Mouse (Mus musculus) forelimb bud, embryonic 11.5 days (tissue): ENCODE data around the gene Apbb2.
A peak's percentile ranks its signal among the peaks of the same experiment; 100 is the strongest.

Experiments used
- DNase-seq: peaks from one replicate; pipeline ENCODE4 v3.0.0-alpha.2; 2012; ENCODE audit warnings: low read depth, low spot score

Gene Apbb2

DNA sequence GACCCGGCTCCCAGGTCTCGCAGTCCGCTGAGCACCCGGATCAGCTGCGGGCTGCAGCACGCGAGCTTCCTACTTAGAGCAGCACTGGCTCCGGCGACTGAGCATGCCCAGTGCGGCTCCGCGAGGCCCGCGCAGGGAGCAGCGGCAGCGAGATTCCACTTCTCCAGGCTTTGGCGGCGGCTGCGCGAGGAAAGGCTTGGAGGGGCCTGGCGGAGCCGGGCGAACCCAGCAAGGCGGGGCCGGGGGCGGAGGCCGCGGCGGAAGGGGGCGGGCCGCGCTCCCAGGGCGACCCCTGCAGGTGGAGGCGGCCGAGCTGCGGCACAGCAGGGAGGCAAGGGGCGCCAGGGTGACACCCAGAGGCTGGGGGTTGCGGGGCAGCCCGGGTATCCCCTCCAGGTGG, at the start of gene Apbb2:
Apbb2 (minus strand) TSS at position 188 of the 400 bp plus-strand sequence.
- DNase-seq: peak; percentile 96

DNA sequence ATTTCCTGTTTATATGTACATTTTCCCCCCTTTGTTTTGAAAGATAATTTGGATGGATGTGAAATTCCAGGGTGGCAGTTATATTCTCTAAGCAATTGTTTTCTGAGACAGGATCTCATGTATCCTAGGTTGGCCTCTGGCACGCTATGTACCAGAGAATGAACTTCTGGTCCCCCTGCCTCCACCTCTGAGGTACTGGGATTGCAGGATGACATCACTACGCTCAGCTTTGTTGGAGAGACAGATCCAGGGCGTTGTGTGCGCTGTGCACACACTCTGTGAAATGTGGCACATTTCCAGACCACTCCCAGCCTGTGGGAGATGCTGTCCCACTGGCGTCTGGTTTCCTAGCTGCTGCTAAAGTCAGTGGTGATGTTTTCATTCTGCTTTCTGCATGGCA, 35.6 kb upstream of the Apbb2 start:
- no peak for DNase-seq

DNA sequence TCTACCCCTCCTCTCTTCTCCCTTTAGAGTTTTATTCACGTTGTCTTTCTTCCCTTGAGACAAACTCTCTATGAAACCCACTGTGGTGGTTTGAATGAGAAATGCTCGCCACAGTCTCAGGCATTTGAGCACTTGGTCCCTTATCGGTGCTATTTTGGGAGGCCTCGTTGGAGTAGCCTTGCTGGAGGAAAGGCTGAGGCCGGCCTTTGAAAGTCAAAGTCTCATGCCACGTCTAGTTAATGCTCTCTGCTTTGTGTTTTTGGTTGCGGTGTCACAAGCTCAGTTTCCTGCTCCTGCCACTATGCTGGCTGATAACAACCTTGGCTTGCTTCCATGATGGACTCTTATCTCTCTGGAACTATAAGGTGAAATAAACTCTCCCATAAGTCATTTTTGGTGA, 28.9 kb upstream of the Apbb2 start:
- DNase-seq: no peak

DNA sequence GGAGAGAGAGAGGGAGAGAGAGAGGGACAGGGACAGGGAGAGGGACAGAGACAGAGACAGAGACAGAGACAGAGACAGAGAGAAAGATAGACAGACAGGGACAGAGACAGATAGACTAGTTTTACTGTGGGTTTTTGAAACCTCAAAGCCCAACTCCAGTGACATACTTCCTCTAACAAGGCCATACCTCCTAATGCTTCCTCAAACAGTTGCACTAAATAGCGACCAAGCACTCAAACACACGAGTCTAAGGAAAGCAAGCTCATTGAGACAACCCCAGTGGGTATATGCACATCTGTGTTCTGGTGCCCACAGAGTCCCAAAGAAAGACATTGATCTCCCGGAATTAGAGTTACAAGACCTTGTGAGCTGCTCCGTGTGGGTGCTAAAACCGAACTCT, 24.7 kb upstream of the Apbb2 start:
- DNase-seq: no peak

DNA sequence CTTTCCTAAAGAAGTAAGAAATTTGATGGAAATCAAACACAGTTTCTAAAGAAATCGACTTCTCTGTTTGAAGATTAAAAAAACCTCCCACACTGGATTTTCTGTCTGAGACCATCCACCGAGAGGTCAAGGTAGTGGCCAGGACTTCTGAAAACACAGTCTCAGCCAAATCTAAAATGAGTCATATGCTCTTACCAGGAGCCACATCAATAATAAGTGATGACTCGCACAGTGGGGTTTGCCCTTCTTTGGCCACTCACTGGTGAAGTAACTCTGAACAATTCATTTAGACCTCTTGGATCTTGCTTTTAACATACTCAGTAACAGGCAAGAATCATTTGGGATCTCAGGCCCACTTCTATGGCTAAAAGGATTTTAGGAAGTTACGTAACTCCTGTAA, 23.6 kb upstream of the Apbb2 start:
- DNase-seq: no peak

DNA sequence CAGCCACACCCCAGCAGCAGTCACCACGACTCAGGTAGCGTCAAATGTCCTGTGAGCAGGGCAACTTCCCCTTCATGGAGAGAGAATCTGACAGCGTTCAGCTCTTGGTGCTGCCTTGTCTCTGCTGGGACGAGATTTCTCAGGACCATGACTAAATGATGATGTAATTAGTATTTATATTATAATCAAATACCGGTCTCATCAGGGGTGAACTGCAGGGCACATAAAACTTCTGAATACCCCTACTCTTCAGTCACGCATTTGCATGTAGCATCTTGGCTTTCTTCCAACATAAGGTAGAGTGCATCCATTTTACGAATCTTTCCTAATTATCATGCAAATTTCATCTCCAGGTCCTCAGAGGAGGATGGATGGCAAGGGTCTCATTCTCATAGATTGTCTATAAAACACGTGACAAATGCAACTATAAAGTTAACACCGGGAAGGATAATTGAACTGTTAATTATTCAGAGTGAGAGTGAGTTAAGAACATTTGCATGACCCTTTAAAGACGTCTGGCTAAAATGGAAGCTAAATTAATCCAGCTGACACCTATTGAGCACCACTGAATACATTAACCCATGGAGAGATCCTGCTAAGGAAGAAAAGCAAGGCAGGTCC, 17.0 kb upstream of the Apbb2 start:
- DNase-seq: no peak

DNA sequence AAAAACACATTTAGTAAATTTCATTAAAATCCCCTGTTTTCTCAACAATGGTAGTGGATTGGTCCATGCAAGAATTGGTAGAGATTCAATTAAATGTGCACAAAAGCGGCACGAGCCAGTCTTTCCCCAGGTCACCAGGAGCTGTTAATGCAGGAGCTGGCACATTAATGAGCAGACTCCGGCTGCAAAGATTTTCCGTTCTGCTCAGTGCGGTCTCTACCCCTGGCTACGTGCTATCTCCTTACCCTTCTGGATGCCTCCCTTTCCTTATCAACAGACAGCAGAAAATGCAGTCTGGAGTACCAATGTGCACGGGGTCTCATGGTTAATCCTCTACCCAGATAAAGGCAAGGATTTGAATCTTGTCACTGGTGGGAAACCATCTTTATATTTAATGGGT, 9.2 kb upstream of the Apbb2 start:
- no peak for DNase-seq

DNA sequence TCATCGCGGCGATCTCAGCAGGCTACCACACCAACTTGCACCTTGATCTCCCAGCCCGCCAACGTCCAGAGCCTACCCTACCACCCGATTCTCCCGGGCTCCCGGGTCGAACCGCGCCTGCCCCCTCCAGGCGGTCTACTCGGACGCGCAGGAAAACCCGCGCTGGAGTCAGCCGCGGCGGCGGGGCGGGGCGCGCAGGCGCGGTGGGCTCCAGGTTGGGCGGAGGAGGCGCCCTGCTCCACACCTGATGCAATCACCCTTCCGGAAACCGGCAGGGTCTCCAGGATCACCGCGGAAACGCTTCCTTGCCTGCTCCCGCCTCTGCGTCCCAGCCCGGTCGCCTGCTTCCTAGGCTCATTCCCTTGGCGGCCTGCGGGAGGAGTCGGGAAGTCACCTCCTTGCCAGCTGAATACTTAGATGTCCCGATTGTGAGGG, 1.6 kb upstream of the Apbb2 start:
- DNase-seq: peak; percentile 79

DNA sequence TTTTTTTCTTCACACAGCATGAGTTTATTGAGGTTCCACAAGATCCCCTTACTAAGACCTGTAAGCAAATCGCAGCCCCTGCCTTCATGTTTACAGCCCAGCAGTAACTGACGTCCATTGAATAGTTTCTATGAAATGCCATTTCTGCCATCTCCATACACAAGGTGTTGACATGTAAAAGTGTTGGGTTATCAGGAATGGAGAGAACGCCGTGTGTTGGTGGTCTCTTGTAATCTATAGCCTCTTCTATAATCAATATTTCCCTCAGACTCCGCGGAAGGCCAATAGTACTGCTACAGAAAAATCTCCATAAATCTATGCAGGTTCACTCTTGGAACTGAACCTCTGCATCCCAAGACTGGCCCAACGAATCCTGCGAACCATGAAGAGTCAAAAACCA, 1.1 kb upstream of the Apbb2 start:
- DNase-seq: no peak

DNA sequence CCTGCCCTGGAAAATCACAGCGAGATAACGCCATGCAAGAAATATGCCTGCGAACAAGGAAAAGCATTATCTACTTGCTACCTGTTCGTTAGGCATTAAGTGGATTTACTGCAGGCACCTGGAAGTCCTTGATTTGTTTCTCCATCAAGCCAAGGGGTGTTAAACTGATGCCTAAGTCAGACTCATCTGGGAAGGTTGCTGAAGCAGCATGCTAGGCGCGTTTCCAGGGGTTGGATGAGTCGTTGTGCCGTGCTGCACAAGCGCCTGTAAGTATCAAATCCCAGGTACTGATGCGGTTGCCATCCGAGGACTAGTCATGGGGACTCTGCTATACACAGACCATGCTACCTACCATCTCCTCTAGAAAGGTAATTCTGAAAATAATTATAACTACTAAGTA, 611 bp upstream of the Apbb2 start:
- DNase-seq: peak; percentile 26

DNA sequence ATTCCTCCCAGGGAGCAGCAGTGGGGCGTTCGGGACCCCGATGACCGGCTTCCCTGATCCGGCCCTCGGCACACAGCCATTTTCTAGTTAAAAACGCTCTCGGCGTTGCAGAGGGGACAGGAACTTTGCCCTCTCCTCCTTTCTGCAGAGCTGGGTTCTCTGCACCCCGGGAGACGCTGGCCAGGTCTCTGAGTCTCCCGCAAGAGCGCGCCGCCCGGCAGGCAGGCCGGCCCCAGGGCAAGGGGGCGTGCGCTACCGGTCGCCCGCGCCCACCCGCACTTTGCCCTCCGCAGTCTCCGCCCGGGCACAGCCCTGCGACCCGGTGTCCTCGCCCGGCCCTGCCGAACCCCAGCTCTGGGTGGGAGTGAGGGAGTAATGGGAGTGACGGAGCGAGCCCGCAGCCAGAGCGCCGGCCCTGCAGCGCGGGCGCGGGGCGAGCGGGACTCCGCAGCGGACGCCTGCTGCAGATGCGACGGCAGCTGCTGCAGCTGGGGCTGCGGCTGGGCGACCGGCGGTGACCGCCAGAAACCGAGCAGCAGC, 593 bp downstream of the Apbb2 start:
- peak; percentile 26 for DNase-seq

DNA sequence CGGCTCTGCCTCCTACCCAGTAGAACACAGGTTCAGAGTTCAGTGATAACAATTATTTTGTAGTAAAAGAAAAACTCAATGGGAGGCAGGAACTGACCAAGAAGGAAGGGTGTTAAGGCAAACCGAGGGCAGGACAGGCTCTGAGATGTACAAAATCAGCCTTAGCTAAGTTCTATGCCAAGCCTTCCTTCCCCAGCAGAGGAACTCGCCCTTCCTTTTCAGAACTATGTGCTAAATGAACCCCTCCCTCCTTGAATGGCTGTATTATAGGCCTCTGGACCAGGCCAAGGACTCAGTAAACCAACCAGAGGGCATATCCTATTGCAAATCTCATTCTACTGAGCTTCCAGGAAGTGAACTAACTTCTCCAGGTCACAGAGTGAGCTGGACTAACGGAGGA, 3.6 kb downstream of the Apbb2 start:
- DNase-seq: no peak

DNA sequence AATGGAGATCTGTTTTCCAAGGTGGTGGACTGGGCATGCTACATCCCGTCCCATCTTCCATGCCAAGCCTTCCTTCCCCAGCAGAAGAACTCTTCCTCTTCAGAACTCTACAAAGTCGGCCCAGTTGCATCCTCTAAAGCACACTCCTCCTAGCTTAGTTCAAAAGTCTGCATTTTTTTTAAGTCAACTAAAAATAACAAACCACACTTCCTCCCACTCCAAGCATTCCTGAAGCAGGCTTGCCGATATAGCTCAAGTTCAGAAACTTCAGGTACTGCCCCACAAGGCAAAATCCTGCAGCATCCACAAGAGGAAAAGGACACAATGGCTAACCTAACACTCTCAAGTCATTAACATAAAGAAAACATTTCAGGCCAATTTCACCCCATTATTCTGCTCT, 4.9 kb downstream of the Apbb2 start:
- no peak for DNase-seq

DNA sequence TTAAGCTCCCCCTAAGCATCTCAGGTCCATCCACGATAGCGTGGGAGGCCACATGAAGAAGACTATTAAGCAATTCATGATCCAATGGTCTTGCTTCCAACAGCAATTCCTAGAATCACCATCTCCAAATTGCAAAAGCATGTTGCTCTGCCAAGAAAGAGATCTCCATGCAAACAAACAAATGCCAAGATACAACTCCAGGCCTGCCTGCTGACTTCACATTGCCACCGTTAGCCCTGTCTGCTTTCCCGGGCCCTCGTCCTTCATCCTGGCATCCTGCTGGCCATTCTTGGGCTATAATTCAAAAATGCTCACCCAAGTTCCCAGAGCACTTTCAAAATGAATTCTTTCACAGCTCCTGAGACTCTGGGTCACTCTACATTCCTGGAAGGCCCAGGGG, 5.6 kb downstream of the Apbb2 start:
- no peak for DNase-seq

DNA sequence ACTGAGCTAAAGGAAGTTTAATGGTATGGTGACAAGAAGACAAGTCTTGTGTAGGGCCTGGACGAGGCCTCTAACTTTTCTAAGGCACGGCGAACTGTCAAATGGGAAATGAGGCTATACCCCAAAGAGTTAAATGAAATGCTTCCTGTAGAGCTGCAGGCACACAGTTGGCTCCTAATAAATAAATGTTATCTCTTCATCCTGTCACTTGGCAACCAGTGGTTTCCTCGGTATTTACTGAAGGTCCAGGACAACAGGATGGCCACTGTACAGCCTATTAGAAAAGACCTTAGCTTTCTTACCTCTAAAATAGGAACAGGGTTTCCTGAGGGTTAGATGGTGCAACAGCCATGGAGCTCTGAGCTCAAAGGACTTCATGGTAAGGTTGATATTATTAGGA, 6.7 kb downstream of the Apbb2 start:
- no peak for DNase-seq

DNA sequence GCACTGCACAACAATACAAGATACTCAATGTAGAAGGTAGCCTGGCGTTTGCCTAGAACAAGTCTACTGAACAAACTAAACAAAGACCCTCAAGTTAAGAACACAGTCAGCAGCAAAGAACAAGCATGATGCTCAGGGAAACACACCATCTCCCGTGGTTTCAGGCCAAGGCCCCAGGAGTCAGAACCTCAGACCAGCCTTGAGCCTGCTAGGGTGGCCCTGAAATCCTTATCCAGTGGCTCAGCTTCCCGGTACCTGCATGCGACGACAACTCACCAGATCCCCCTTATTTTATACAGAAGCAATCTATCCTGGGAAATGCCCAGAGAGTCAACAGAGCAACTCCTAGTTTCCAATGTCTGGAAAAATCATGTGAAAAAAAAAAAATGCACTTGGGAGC, 7.2 kb downstream of the Apbb2 start:
- no peak for DNase-seq

DNA sequence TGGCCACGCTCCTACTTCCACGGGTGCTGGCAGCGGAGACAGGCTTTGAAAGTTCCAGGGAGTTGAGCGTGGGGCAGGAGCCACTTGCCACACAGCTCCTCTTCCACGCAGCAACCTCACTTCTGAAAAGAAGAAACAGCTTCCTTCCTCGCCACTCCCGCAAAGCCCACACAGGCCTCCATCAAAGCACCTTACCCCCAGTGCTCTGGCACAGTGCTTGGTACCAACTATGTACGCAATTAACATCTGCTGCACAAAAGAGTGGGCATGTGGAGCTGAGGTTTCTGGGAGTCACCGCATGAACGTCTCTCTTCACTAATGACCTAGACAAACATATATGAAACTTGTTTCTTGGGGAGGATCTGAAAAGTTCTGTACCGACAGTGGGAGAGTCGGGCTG, 8.3 kb downstream of the Apbb2 start:
- DNase-seq: no peak

DNA sequence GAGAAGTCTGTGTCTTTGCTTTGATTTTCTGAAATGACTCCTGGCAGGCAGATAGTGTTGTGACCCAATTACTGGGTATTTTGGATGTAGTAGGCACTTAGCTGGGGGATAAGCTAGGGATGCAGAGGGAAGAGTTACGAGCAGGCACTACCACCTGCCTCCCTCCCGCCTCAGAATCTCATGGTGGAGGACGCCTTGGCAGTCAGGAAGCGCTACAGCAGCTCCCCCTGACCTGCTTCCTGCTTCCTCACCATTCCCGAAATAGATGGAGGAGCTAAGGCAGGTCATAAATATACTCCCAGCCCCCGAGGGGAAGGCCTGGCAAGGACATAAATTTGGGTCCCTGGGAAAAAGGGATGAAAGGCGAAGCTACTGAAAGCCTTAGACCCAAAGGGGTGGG, 9.3 kb downstream of the Apbb2 start:
- no peak for DNase-seq

DNA sequence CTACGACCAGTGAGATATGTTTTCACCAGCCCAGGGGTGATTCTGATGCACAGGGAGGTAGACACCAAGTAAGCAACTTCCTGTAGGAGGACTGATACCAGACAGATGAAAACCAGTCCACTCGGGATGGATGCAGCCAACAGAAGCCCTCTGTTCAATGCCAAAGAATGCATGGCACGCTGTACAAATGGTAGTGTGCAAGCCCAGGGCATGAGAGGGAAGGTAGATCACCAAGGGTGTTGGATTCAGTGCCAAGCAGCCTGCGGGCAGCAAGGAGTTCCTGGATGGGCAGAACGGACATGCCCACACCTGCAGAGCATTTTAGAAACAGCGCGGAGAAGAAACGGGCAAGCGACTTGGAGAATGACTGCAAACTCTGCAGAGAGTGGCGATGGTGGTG, 10.8 kb downstream of the Apbb2 start:
- DNase-seq: no peak

DNA sequence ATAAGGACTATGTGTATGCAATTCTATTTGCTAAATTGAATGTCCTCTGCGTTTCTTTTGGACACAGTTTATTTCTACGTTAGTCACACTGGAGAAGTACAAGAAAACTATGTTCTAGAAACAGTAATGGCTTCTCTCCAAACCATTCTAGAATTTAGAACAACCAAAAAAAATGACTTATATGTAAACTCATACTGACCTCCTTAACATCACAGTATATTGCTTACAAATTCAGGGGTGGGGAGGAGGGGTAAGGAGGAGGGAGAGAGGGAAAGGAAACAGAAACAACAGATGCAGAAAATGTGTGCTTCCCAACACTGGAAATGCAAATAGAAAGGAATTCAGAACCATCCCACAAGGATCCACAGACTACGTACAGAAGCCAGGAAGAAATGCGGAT, 11.4 kb downstream of the Apbb2 start:
- no peak for DNase-seq

DNA sequence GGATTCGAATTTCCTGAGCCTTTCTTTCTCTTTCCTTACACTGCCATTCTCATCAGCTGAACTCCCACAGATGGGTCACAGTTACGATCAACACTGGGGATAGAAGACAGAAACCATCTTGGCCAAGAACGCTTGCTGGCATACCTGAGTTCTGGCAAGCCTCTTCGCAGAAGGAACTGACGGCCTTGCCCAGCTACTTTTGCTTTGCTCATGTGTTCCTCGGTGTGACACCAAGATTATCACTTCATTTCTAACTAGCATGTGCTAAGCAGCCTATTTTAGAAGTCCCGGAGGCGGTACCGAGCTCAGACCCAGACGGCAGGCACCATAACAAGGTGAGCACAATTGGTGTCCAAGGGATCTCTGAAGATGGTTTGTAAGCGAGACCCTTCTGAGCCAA, 12.9 kb downstream of the Apbb2 start:
- no peak for DNase-seq

DNA sequence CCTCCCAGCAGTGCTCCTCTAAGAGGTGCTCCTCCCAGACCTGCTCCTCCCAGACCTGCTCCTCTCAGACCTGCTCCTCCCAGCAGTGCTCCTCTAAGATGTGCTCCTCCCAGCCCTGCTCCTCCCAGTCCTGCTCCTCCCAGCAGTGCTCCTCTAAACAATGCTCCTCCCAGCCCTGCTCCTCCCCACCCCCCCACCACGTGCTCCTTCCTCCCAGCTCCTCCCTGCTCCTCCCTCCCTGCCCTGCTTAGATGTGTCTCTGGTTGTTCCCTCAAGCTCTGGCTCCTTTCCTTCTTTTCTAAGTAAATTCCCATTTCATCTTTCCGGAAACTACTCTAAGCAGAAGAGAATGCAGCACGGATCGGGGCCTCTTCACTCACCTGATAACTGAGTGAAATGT, 14.2 kb downstream of the Apbb2 start:
- DNase-seq: no peak

DNA sequence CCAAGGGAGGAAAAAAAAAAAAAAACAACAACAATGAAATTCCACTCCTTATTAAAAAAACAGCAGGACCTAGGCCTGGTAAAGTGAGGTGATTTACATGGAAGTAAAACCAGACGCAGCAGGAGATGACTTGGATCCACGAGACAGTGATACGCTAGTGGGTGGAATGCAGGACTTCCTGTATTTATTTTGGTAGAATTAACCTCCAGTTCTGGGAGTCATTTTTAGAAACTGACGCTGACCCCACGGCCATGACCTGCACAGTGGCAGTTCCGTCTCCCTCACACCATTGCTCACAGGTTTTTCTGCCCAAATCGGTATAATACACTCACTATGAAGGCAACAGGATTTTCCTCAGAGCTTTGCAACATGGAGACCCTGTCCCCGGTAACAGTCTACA, 14.8 kb downstream of the Apbb2 start:
- no peak for DNase-seq

DNA sequence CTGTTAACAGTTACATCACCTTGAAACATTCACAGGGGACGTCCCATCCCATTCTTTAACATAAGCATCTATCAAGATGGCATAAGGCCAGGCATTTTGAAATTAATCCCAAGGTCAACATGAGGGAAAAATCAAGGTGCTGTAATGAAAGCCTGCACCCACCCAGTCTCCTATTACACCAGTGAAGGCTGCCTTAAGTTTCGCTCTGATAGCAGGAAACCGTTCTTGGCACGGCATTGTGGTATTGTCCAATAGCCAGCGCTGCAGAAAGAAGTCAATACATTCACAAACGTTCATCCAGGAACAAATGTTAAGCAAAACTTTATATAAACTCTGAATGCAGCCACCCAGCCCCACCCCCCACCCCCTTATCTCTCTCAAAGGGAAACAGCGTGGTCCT, 15.4 kb downstream of the Apbb2 start:
- no peak for DNase-seq
